Mouse (Mus musculus) lung, postnatal 0 days (tissue): ENCODE measurements around the gene Gm10840.

Experiments used
- CTCF ChIP-seq: IDR thresholded peaks from 2 replicates; pipeline ENCODE4 v1.5.1; 2016; ENCODE audit warnings: antibody characterized with exemption, mild to moderate bottlenecking
- EP300 ChIP-seq: IDR thresholded peaks from 2 replicates; pipeline ENCODE4 v1.6.1; 2016; ENCODE audit warnings: antibody characterized with exemption, mild to moderate bottlenecking, control low read depth

GRCm38 (mm10) chr11:106163546-106163945 is 2.9 kb downstream of the Gm10840 start:
- TF ChIP-seq CTCF (no peak), EP300 (no peak)
